Mouse (Mus musculus) embryonic facial prominence, embryonic 14.5 days (tissue): ENCODE measurements at regions not wholly inside any gene's neighbourhood (a gene's known extent, or its start where the extent isn't known, plus 50 kb on each side); places are given as distances from the start of the nearest gene placed in this dataset.

Experiments
- ATAC-seq: fragments of 200-750 bp; cut with Nextera tagmentation; 2 replicates; pipeline ENCODE4 v1.8.0; 2017; ENCODE audit warnings: low read depth, moderate number of reproducible peaks, moderate TSS enrichment
- DNase-seq: peaks from one replicate; pipeline ENCODE4 v3.0.0-alpha.2; 2015; ENCODE audit warnings: low spot score
- H3K27ac ChIP-seq: fragments of 300-500 bp; sonication (generic); replicated peaks from 2 replicates; pipeline ENCODE4 v1.5.1; 2014; ENCODE audit warnings: low read depth, mild to moderate bottlenecking, low read length, moderate library complexity
- H3K27me3 ChIP-seq: fragments of 300-500 bp; sonication (generic); replicated peaks from 2 replicates; pipeline ENCODE4 v1.6.1; 2014; ENCODE audit warnings: low read length; ENCODE audit not compliant: control insufficient read depth, insufficient read depth
- H3K36me3 ChIP-seq: fragments of 300-500 bp; sonication (generic); 2 replicates; pipeline ENCODE4 v1.6.1; 2014; ENCODE audit warnings: low read length, mixed read lengths; ENCODE audit not compliant: control insufficient read depth, insufficient read depth
- H3K4me1 ChIP-seq: fragments of 300-500 bp; sonication (generic); 2 replicates; pipeline ENCODE4 v1.6.1; 2014; ENCODE audit warnings: antibody characterized with exemption, low read length; ENCODE audit not compliant: control insufficient read depth, insufficient read depth
- H3K4me2 ChIP-seq: fragments of 300-500 bp; sonication (generic); 2 replicates; pipeline ENCODE4 v1.6.1; 2014; ENCODE audit warnings: low read depth, mild to moderate bottlenecking, low read length, moderate library complexity, mixed read lengths
- H3K4me3 ChIP-seq: fragments of 300-500 bp; sonication (generic); 2 replicates; pipeline ENCODE4 v1.5.1; 2014; ENCODE audit warnings: low read depth, mild to moderate bottlenecking, low read length
- H3K9ac ChIP-seq: fragments of 300-500 bp; sonication (generic); 2 replicates; pipeline ENCODE4 v1.6.1; 2014; ENCODE audit warnings: low read depth, mild to moderate bottlenecking, low read length, moderate library complexity, mixed read lengths
- H3K9me3 ChIP-seq: fragments of 300-500 bp; sonication (generic); 2 replicates; pipeline ENCODE4 v1.6.1; 2016; ENCODE audit warnings: low read length; ENCODE audit not compliant: control insufficient read depth
- WGBS: fragments of 180-500 bp; shearing (Covaris S2); extraction: QIAGEN DNeasy Blood & Tissue Kit; methylation state at CpG from one replicate; pipeline ENCODE4 v1.1.7; 2014; 5-methylcytosine and 5-hydroxymethylcytosine counted together

DNA sequence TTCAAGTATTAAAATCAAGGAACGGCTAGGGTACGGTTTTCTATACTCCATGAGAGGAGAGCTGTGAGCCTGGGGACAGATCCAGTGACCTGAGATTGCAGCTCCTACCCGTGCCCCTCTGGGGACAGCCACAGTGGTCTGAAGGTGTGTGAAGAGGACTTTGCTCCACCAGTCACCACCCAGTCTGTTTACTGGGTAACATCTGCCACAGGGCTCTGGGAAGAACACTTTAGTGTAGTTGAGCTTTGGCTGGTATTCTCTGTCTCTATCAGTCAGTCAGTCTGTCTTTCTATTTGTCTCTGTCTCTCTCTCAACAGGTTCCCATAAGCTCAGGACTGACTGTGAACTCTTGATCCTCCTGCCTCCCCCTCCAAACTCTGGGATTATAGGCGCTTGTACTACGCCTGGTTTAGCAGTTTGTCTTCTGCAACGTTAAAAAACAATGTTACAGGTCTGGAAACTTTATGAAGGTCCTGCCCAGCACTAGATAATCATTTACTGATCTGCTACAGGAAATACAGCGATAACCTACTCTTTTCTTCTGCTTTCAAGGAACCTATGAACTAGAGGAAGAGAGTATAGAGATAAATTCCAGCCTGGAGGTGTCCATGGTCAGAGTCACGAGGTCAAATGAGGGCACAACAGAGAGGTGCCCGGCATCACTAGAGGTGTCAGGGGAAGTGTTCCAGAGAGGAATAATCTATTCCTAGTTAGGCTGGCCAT, 50.2 kb upstream of the Slc38a2 start:
- WGBS = 79% methylated on average over 9 of the region's 9 CpGs
- no peak for DNase-seq
- Histone ChIP-seq H3K9me3 (no peaks in the 10 kb centered on the region), H3K36me3 (no peaks in the 10 kb centered on the region), H3K4me3 (no peak overlapping the region), H3K4me2 (no peak overlapping the region), H3K27ac (no peak overlapping the region), H3K4me1 (no peaks in the 10 kb centered on the region), H3K9ac (no peak overlapping the region), H3K27me3 (no peaks in the 10 kb centered on the region)
- no peak for ATAC-seq
